ENCODE assay signal across 8 mouse cellular contexts in the genomic region with DNA sequence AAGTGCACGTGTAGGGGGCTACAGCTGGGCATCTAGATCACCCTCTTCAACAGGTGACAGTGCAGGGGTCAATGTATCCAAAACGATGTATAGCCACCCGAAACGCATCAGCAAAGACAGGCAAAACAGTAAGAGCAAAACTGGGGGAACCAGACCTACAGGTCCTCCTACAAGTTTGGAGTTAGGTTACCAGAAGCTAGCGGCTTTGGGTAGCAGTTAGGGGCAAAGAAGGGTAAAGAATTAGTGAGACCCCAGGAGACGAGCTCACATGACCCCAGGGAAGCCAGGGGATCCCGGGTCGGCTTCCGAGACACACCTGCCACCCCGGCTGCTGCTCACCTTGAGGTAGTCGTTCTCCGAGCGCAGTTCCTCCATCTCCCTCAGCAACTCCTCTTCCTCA. TPM values are rescaled to one million over a fixed set of nuclear protein-coding genes. Genes with fewer than 3 reads are reported as not detected.
DNase-seq lines count a peak whose midpoint lies in the region; ATAC-seq lines count a peak whose summit lies in the region.

No protein-coding gene starts in this region.

- H3K27ac ChIP-seq in kidney, embryonic 14.5 days (ENCODE audit: low read depth, low read length): no peak overlapping the region
- no peak overlapping the region for H3K27ac ChIP-seq in embryonic facial prominence, embryonic 11.5 days (replicated peaks; ENCODE audit: low read depth, low read length)
- H3K27ac ChIP-seq in hindbrain, embryonic 13.5 days: peak overlapping the region; percentile 97
- H3K27ac ChIP-seq in midbrain, embryonic 13.5 days: peak overlapping the region; percentile 96

- ATAC-seq in kidney, embryonic 14.5 days (ENCODE audit: low FRiP score, low TSS enrichment): no peak
- ATAC-seq in embryonic facial prominence, embryonic 11.5 days (replicated peaks; ENCODE audit: insufficient number of reproducible peaks, low FRiP score, low TSS enrichment, low read depth): no peak
- no peak for ATAC-seq in hindbrain, embryonic 13.5 days (ENCODE audit: low FRiP score)
- ATAC-seq in midbrain, embryonic 13.5 days: no peak

- peak overlapping the region; percentile 74 for H3K4me3 ChIP-seq in kidney, embryonic 14.5 days (ENCODE audit: low read length)
- peak overlapping the region; percentile 86 for H3K4me3 ChIP-seq in embryonic facial prominence, embryonic 11.5 days (ENCODE audit: low read depth, low read length)
- H3K4me3 ChIP-seq in hindbrain, embryonic 13.5 days: peak overlapping the region; percentile 96
- peak overlapping the region; percentile 90 for H3K4me3 ChIP-seq in midbrain, embryonic 13.5 days (replicated peaks)

- no peaks in the 10 kb centered on the region for H3K36me3 ChIP-seq in kidney, embryonic 14.5 days (ENCODE audit: control insufficient read depth, insufficient read depth, low read length)
- H3K36me3 ChIP-seq in embryonic facial prominence, embryonic 11.5 days (replicated peaks; ENCODE audit: control insufficient read depth, insufficient read depth, low read depth, low read length): no peaks in the 10 kb centered on the region
- H3K36me3 ChIP-seq in hindbrain, embryonic 13.5 days: no peaks in the 10 kb centered on the region
- H3K36me3 ChIP-seq in midbrain, embryonic 13.5 days: no peaks in the 10 kb centered on the region

- DNase-seq in kidney, adult 11 months: no peak
- no peak for DNase-seq in embryonic facial prominence, embryonic 11.5 days (ENCODE audit: low spot score)
- no peak for DNase-seq in embryo, embryonic 9.5 days (ENCODE audit: extremely low spot score)
- DNase-seq in natural killer cell, adult 2 months (ENCODE audit: low spot score in 2 of 2): no peak
- DNase-seq in gastrocnemius, postnatal 36 days: no peak

- H3K4me1 ChIP-seq in kidney, embryonic 14.5 days (ENCODE audit: control insufficient read depth, insufficient read depth, low read length): peaks cover 25% of the 10 kb centered on the region; the same call in 1 of the 2 replicates
- H3K4me1 ChIP-seq in embryonic facial prominence, embryonic 11.5 days (ENCODE audit: control insufficient read depth, insufficient read depth, low read length): peaks cover 9% of the 10 kb centered on the region
- H3K4me1 ChIP-seq in hindbrain, embryonic 13.5 days (replicated peaks): peaks cover 70% of the 10 kb centered on the region
- peaks cover 67% of the 10 kb centered on the region for H3K4me1 ChIP-seq in midbrain, embryonic 13.5 days (replicated peaks)

- peak overlapping the region; percentile 99 for H3K4me2 ChIP-seq in kidney, embryonic 14.5 days (replicated peaks; ENCODE audit: low read depth, low read length)
- H3K4me2 ChIP-seq in embryonic facial prominence, embryonic 11.5 days (ENCODE audit: low read depth, low read length): peak overlapping the region; percentile 97
- H3K4me2 ChIP-seq in hindbrain, embryonic 13.5 days: peak overlapping the region; percentile 92
- peak overlapping the region; percentile 94 for H3K4me2 ChIP-seq in midbrain, embryonic 13.5 days (replicated peaks)

- WGBS in kidney, embryonic 14.5 days: 1% methylated on average over 13 of the region's 13 CpGs
- WGBS in embryonic facial prominence, embryonic 11.5 days: 2% methylated on average over 13 of the region's 13 CpGs
- under 1% methylated on average over 13 of the region's 13 CpGs for WGBS in hindbrain, embryonic 13.5 days
- under 1% methylated on average over 13 of the region's 13 CpGs for WGBS in midbrain, embryonic 13.5 days

- H3K9ac ChIP-seq in kidney, embryonic 14.5 days (ENCODE audit: low read depth, low read length): peak overlapping the region; percentile 82
- peak overlapping the region; percentile 77 for H3K9ac ChIP-seq in embryonic facial prominence, embryonic 11.5 days (replicated peaks; ENCODE audit: low read length)
- peak overlapping the region; percentile 99 for H3K9ac ChIP-seq in hindbrain, embryonic 13.5 days
- H3K9ac ChIP-seq in midbrain, embryonic 13.5 days (replicated peaks): peak overlapping the region; percentile 98

- H3K27me3 ChIP-seq in kidney, embryonic 14.5 days (ENCODE audit: control insufficient read depth, insufficient read depth, low read length): peaks cover 4% of the 10 kb centered on the region; the same call in 1 of the 2 replicates
- peaks cover 17% of the 10 kb centered on the region for H3K27me3 ChIP-seq in embryonic facial prominence, embryonic 11.5 days (ENCODE audit: control insufficient read depth, insufficient read depth, low read length)
- H3K27me3 ChIP-seq in hindbrain, embryonic 13.5 days: no peaks in the 10 kb centered on the region
- no peaks in the 10 kb centered on the region for H3K27me3 ChIP-seq in midbrain, embryonic 13.5 days

- intact Hi-C loops in gastrocnemius, postnatal 36 days (cut with DNase I): no loop called here

- H3K9me3 ChIP-seq in kidney, embryonic 14.5 days (ENCODE audit: control insufficient read depth, low read length): no peaks in the 10 kb centered on the region
- H3K9me3 ChIP-seq in embryonic facial prominence, embryonic 11.5 days (replicated peaks; ENCODE audit: control insufficient read depth, low read length): no peaks in the 10 kb centered on the region
- H3K9me3 ChIP-seq in hindbrain, embryonic 13.5 days: no peaks in the 10 kb centered on the region
- no peaks in the 10 kb centered on the region for H3K9me3 ChIP-seq in midbrain, embryonic 13.5 days

RNA-seq across cellular contexts. Expression of a gene that starts 1.6 kb away (rescaled TPM):
- polyA plus RNA-seq in kidney, embryonic 14.5 days (2014; fragmentation: Nextera tagmentation; extraction: Ambion mirVana): 6.3 and 6.8 TPM in 2 replicates
- polyA plus RNA-seq in embryonic facial prominence, embryonic 11.5 days (2014; fragmentation: Nextera tagmentation; extraction: Ambion mirVana): 6.0 and 8.9 TPM in 2 replicates
- 50.9 TPM in 2 replicates for polyA plus RNA-seq in hindbrain, embryonic 13.5 days (2015; fragmentation: Nextera tagmentation; extraction: Ambion mirVana)
- 50.0 and 56.8 TPM in 2 replicates for polyA plus RNA-seq in midbrain, embryonic 13.5 days (2015; fragmentation: Nextera tagmentation; extraction: Ambion mirVana)
- total RNA-seq in gastrocnemius, postnatal 36 days (2021): 1 to 10 TPM; 4.6 to 6.0 TPM

Comparison
In these comparisons a context has a peak if more than half of its experiments do, and no peak if none do; other contexts are left out.
1. H3K27ac ChIP-seq: peak in hindbrain, embryonic 13.5 days (single experiment) and midbrain, embryonic 13.5 days (single experiment); none in kidney, embryonic 14.5 days (single experiment) and embryonic facial prominence, embryonic 11.5 days (single experiment).
2. Peak in every context shown above with its lines, with median percentiles within 50 percentile points of each other: H3K4me2 ChIP-seq, H3K4me3 ChIP-seq and H3K9ac ChIP-seq.